Mouse (Mus musculus): ENCODE results near the gene Gm3259.
"Not testable (repeated sequence)": the region's sequence is repeated elsewhere in the genome, so short reads cannot be mapped to it uniquely, and the experiment has no call there.

Gene Gm3259

GRCm38 (mm10) chr5:95305611-95306010 is at the start of gene Gm3259:
TSS of gene Gm3259 (plus strand) at chr5:95305911.
- not testable (repeated sequence) for DNase-seq (ENCODE audit: low read depth, low spot score)

- not testable (repeated sequence) for DNase-seq (ENCODE audit: low read depth, low spot score)
Observed at GRCm38 (mm10) chr5:95272668-95273067, 33.0 kb upstream of the Gm3259 start, which contains the start of gene Gm10424. TSS of gene Gm10424 (minus strand) at chr5:95272768.
